Mouse (Mus musculus): Measurements from ENCODE around the gene Cic.
"Not testable (repeated sequence)": the region's sequence is repeated elsewhere in the genome, so short reads cannot be mapped to it uniquely, and the experiment has no call there.

Cic gene

GRCm38 (mm10) chr7:25305956-25306613, 38.6 kb downstream of the Cic start, which contains the start of gene Tmem145:
TSS of gene Tmem145 (plus strand) at chr7:25306106.
- no peak for DNase-seq (ENCODE audit: low spot score)

GRCm38 (mm10) chr7:25306614-25306996, 39.1 kb downstream of the Cic start:
- DNase-seq (ENCODE audit: low spot score): no peak

- no peak for DNase-seq (ENCODE audit: low spot score)
Observed at GRCm38 (mm10) chr7:25308702-25309318, 41.3 kb downstream of the Cic start.

DNA sequence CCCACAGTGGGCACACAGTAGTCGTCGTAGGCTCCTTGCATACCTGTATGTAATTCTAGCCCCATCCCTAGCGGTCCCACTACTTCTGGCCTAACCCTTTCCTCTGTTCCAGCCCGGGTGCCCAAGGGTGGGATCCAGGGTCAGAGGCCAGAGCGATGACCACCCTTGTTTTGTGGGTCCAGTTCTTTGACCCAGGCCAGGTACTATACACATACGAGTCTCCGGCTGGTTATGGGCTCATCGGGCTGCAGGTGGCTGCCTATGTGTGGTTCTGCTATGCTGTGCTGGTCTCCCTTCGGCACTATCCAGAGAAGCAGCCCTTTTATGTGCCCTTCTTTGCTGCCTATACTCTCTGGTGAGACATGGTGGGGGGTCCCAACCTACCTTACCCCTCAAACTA, 41.9 kb downstream of the Cic start:
- no peak for DNase-seq (ENCODE audit: low spot score)

DNA sequence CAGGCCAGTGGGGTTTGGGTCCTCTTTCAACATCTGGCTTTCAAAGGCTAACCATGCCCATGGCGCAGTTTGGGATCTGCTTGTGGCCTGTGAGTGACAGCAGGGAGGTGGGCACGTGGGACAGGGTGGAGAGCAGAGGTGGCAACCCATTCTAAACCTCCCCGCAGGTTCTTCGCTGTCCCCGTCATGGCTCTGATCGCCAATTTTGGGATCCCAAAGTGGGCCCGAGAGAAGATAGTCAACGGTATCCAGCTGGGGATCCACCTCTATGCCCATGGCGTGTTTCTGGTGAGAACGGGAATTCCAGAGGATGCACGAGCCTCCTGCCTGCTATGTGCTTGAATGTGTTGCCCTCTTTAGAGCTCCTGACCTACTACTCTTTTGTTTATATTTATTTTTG, 43.7 kb downstream of the Cic start:
- DNase-seq (ENCODE audit: low spot score): no peak

DNA sequence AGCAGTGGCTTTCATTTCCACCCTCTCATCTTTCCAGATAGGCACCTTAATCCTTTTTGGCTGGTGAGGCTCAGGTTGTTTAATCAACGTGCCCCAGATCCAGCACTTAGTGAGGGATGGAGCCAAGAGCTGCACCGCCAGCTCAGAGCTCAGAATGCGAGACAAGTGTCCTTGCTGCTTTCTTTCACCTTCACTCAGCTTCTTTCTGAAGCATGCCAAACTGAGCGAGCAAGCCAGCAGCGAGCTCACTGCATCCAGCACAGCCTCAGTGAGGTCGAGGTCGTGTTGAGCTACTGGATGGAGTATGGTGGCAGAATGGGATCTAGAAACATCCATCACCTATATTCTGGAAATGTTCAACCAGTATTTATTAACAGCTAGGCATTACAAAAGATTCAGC, 45.8 kb downstream of the Cic start:
- DNase-seq (ENCODE audit: low spot score): no peak

DNA sequence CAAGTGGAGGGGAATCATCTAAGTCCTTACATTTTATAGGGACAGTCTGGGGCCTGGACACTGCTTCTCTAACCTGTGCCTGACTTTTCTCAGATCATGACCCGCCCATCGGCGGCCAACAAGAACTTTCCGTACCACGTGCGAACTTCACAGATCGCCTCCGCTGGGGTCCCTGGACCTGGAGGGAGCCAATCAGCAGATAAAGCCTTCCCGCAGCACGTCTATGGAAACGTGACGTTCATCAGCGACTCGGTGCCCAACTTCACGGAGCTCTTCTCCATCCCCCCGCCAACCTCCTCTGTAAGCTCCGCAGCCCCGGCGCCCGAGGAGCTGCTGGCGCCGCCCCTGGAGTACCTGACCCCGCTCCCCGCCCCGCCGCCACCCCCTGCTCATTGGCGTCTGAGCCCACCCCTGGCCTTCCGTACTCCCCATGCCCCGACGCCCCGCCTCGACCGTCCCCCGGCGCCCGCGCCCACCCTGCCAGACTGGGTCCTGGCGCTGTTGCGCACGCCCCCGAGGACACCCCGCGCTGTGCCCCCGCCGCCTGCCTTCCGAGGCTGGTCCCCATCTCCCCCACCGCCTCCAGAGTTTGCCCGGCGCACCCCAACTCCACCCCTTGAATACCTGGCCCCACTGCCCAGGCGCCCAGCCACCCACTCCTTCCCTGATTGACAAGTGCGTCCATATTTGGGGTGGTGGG, 47.3 kb downstream of the Cic start:
- no peak for DNase-seq (ENCODE audit: low spot score)

- DNase-seq (ENCODE audit: low spot score): no peak
Observed at GRCm38 (mm10) chr7:25315306-25316041, 48.0 kb downstream of the Cic start.

DNA sequence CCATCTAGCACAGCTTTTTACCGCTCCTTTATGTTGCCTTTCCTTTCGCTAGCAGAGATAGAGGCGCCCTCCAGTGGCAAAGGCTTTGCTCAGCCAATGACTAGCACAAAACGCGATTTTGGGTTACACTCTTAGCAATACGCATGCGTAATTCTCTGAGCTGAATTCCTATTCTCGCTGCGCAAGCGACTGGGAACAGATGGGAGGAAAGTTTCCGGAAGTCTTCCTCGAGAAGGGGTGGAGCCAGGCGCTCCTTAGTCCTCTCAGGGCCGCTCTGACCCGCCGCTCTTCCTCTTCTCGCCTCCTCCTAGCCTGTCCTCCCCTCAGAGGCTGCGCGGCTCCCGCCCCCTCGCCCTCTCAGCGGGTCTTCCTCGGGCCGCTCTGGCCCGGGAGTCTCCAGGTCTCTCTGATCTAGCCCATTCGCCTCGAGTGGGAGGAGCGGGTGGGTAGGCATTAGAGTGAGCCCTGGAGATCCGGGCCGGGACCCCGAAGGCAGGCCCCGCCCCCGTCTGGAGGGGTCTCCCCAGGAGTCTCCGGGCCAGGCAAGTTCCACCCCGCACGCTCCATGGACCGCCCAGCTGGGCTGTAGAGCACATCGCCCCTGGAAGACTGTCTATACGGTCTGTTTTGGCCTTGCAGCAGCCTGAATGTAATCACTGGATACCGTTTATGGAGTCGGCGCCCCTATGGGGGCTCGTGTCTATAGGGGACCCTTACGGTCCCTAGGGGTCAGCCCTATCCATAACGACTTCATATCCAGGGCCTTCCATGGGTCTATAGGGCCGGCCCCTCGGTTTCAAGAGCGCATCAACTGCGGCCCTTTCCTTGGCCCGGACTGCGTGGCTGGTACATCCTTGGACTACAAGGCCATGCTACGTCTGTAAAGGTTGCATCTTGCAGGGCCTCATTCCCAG, 49.3 kb downstream of the Cic start, which contains the start of gene Megf8:
Gene Megf8, plus strand, starts transcription at position 633 of the 914 bp plus-strand sequence.
- DNase-seq (ENCODE audit: low spot score): peak; percentile 87

DNA sequence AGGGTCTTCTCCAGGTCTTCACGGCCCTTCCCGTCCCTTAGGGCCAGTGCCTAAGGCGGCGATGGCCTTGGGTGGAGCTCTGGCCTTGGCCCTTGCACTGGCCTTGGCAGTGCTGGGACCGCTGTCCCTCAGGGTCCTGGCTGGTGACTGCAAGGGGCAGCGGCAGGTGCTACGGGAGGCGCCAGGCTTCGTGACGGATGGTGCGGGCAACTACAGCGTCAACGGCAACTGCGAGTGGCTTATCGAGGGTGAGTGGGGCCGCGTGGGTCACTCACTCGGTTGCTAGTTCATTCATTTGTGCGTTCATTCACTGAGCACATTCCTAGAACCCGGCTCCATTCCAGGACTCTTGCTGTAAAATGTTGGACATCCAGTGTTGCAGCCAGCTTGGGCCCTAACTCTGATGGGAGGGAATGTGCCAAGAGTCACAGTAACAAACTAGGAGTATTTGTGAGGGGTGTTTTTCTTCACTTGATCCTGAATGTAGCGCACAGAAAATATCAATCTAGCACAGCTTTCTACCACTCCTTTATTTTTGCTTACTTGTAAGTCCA, 50.0 kb downstream of the Cic start:
- no peak for DNase-seq (ENCODE audit: low spot score)

DNA sequence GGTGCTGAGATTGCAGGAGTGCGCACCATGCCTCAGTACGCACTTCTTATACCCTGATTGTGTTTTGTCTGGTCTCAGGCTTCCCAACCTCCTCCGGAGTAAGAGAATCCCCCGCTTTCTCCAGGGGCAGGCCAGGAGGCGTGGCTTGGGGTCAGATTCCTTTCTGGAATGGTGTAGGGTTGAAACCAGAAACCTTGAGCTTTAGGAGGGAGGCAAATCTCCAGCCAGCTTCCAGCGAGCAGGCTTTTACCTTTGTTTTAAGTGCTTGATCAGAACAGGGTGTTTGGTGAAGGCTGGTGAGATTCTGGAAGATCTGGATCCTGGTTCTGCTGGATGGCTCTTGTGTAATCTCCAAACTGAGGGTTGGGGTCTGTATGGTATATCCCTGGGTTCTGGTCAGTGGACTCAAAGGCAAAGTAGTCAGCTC, 54.6 kb downstream of the Cic start:
- DNase-seq (ENCODE audit: low spot score): no peak

- DNase-seq (ENCODE audit: low spot score): no peak
Observed at GRCm38 (mm10) chr7:25323219-25323618, 55.7 kb downstream of the Cic start.

GRCm38 (mm10) chr7:25325431-25325830, 57.9 kb downstream of the Cic start:
- DNase-seq (ENCODE audit: low spot score): not testable (repeated sequence)

DNA sequence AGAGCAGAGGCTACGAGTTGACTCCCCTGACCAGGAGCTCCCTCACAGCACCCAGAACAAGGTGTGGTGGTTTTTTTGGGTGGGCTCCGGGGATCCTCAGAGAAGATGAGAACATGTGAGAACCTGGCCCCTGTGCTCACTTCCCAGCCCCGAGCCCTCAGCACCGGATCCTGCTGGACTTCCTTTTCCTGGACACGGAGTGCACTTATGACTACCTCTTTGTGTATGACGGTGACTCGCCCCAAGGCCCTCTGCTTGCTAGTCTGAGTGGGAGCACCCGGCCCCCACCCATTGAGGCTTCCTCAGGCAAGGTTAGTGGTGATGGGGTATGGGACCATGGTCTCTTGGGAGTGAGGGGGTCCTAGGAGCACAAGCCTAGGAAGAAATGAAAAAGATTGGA, 58.7 kb downstream of the Cic start:
- DNase-seq (ENCODE audit: low spot score): no peak

DNA sequence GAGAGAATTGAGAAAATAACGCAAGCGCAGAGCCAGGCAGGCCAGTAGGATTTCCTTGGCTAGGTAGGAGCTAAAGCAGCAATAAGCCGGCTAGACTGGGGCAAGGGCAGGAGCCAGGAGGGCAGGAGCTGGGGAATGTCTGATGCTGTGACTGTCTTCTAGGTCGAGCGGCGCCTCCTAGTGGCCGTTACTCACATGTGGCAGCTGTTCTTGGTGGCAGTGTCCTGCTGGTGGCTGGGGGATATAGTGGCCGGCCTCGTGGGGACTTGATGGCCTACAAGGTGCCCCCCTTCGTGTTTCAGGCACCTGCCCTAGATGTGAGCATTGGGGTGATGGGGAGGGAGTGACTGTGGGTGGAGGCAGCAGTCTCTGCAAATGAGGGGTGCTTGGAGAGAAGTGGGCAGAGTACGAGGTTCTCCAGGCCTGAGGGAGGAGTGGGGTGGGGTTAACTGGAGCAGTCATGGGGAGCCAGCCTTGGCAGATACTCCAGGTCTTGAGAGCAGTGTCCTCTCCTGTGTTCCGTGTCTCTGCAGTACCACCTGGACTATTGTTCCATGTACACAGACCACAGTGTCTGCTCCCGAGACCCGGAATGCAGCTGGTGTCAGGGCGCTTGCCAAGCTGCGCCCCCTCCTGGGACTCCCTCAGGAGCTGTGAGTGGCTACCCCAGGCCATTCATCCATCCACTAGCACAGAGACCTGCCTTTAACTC, 66.2 kb downstream of the Cic start:
- DNase-seq (ENCODE audit: low spot score): peak; percentile 64

GRCm38 (mm10) chr7:25334472-25334871, 67.0 kb downstream of the Cic start:
- no peak for DNase-seq (ENCODE audit: low spot score)

- no peak for DNase-seq (ENCODE audit: low spot score)
Observed at GRCm38 (mm10) chr7:25339329-25339728, 71.8 kb downstream of the Cic start.

GRCm38 (mm10) chr7:25341000-25341784, 73.7 kb downstream of the Cic start:
- DNase-seq (ENCODE audit: low spot score): no peak
